Mouse (Mus musculus) spleen, adult 12 weeks (tissue): ENCODE results near the gene Gm960.
A peak's percentile ranks its signal among the peaks of the same experiment; 100 is the strongest.

Experiments
- DNase-seq: peaks from one replicate; pipeline ENCODE4 v3.0.0; 2022; ENCODE audit warnings: low spot score

Gm960 gene

DNA sequence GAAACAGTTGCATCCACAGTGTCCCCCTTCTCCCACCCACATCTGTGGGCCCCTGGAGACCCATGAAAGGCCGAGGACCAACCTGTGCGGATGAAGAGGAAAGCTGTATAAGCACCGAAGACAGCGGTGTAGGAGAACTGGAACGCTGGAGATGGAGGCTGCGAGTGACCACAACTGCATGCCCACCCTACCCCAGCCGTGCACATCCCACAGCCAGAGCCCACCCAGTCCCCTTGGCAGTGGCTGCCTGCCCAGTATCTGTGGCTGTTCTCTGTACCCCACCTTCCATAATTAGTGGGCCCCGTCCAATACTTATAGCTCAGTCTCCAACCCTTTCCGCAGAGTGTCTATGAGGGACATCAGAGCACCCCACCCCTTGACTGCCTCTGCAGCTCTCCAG, 75.0 kb downstream of the Gm960 start:
- no peak for DNase-seq

DNA sequence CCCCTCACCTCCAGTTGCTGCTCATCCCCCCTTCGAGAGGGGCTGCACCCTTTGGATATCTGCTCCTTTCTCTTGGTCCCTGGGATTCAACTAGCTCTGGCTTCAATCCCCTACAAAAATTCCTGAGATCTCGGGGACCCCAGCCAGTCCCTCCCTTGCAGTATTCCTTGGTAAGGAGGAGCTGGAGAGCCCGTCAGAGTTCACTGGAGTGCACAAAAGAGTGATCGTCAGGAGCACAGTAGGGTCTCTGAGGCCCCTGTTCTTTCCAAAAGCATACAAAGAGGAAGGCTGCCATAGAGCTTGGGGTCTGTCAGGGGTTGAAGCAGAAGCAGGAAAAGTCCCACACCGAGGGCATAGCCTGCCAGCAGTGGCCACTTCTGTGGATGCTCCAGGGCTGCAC, 75.7 kb downstream of the Gm960 start:
- DNase-seq, result no peak

DNA sequence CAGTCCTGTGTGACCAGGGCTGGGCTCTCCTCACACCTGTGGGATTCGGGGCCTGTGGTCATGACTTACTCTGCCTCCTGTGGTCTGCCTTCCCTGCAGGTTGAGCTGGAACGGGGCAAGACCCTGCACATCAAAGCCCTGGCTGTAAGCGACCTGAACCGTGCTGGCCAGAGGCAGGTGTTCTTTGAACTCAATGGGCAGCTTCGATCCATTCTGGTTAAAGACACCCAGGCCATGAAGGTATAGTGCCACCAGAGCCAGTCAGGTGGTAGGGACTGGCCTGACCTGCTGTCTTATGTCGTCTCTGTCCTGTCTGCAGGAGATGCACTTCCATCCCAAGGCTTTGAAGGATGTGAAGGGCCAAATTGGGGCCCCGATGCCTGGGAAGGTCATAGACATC, 77.7 kb downstream of the Gm960 start:
- DNase-seq, result no peak

- DNase-seq, result no peak
Measured at GRCm38 (mm10) chr19:4619461-4619860, 79.0 kb downstream of the Gm960 start.

DNA sequence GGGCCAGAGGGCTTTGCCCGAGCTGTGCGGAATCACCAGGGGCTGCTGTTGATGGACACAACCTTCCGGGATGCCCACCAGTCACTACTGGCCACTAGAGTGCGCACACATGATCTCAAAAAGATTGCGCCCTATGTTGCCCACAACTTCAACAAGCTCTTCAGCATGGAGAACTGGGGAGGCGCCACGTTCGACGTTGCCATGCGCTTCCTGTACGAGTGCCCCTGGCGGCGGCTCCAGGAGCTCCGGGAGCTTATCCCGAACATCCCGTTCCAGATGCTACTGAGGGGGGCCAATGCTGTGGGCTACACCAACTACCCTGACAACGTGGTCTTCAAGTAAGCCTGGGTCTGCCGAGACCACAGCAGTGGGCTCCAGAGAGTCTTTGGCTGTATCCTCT, 80.3 kb downstream of the Gm960 start:
- no peak for DNase-seq

DNA sequence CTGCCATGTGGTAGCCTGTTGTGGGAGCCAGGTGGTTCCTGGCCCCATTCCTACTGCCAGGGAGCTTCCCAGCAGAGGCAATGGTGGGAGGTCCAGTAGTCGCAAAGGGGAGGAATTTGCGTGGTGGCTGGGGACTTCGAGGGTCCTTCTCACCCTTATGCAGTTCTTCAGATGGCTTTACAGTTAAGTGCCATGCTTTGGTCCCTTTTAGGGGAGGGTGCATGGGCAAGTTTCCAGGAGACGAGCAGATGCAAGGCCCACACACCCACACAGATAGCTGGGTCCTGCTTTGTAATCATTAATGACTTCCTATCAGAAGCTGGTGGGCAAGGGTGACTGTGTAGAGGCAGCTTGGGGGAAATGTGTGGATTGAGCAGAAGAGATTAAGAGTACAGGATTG, 81.9 kb downstream of the Gm960 start:
- no peak for DNase-seq

- DNase-seq, result peak; percentile 31
Measured at GRCm38 (mm10) chr19:4615151-4616093, 83.0 kb downstream of the Gm960 start, which contains the start of gene Lrfn4. Gene Lrfn4, minus strand, starts transcription at chr19:4615667.

- DNase-seq, result no peak
Measured at GRCm38 (mm10) chr19:4614305-4615150, 83.9 kb downstream of the Gm960 start.

- no peak for DNase-seq
Measured at GRCm38 (mm10) chr19:4613464-4614304, 84.8 kb downstream of the Gm960 start.

GRCm38 (mm10) chr19:4612181-4612961, 86.1 kb downstream of the Gm960 start:
- no peak for DNase-seq

DNA sequence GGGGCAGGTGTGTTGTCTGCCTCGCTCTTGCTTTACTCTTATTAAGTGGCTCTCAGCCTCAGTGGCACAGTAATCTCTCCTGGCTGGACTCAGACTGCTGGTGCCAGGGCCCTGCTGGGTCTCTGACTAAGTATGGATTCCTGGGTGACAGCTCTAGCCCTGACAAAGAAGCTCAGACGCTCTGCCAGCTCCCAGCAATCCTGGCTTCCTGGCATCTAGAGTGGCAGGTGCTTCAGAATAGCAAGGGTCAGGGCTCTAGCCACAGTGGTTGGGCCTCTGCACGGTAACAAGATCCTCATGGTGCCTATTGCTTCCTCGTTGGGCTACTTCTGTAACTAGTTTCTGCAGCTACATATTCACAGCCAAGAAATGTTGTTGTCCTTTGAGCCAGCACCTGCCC, 88.4 kb downstream of the Gm960 start:
- DNase-seq, result no peak

- DNase-seq, result no peak
Measured at GRCm38 (mm10) chr19:4608511-4608910, 90.0 kb downstream of the Gm960 start.

- DNase-seq, result no peak
Measured at GRCm38 (mm10) chr19:4607406-4607805, 91.1 kb downstream of the Gm960 start.

DNA sequence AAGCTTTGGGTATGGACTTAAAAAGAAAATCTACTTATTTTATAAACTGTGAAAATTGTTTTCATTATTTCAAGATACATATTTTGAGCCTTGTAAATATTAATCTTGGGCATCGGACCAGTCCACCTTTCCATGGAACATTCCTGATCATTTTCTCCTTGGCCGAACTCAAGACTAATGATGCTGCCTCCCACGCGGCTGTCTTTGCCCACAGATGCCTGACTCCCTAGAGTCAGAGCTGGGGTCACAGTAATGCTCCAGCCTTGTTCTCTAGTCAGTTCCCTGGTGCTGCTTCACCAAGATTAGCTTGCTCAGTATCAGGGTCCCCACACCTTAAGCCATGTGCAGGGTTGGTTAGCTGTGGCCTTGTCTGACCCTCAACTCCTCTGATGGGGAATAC, 92.8 kb downstream of the Gm960 start:
- DNase-seq, result no peak

GRCm38 (mm10) chr19:4603801-4604723, 94.4 kb downstream of the Gm960 start:
- DNase-seq, result no peak

- no peak for DNase-seq
Measured at GRCm38 (mm10) chr19:4602459-4602858, 96.0 kb downstream of the Gm960 start.

DNA sequence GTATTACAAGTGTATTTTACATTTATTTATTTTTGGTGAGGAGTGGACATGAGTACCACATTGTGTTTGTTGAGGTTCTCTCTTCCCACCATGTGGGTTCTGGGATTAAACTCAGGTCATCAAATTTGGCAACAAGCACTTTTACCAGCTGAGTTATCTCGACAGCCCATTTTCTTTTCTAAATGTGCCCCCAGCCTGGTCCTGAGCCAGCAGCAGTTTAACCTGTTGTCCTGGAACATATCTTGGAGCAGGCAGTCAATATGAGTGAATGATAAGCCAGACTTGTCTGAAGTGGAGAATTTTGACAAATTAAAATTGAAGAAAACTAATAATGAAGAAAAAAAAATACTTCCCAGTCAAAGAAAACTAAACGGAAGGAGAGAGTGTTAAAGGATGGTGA, 102.4 kb downstream of the Gm960 start:
- DNase-seq, result no peak

DNA sequence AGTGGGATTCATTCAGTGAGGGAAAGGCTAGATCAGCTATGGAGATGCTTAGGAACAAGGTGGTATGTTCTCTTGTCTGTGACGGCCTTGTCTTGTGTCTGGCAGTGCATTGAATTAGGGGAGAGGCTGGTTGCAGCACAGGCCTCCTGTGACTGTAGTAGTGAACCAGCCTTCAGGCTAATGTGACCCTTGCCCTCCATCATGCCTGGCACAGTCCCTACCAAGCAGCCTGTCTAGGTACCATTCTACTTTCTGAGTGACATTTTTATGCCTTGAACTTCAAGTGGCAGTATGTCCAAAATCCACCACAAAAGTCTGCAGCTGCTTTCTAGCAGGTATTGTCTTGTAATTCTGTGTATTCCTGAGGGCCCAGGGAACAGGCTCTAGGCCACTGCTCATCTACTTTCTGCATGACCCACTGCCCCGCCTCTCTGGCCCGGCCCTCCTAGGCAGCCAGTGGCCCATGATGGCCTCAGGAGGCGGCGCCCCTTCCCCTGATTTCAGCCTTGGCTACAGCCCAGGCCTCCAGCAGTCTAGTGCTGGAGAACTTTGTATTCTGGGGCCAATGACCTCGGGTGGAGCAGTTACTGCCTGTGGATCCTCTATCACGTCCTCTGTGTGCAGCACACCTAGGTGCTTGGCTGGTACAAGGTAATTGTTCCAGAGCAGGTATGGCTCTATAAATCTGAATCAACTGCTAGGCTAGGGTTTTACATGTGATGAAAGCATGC, 104.5 kb downstream of the Gm960 start:
- no peak for DNase-seq

GRCm38 (mm10) chr19:4590025-4590424, 108.4 kb downstream of the Gm960 start:
- DNase-seq, result no peak
